Mouse (Mus musculus): ENCODE results near the gene Zmiz1. TPM values are rescaled to one million over a fixed set of nuclear protein-coding genes. Genes with fewer than 3 reads are reported as not detected.

Zmiz1 gene
- polyA plus RNA-seq, 1 experiment from 2014 or later: 37.0 TPM

DNA sequence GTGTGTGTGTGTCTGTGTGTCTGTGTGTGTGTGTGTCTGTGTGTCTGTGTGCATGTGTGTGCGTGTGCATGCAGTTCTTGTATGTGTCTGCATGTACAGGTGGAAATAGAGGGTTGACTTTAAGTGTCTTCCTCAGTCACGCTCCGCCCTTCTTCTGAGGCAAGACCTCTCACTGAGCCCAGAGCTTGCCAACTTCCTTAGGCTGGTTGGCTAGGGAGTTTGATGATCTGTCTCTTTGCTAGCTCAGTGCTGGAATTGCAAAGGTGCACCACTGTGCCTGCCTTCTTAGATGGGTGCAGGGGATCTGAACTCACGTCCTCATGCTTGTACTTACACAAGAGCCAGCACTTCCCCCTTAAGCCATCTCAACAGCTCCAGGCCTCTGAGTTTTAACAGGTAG lies 84.1 kb downstream of the Zmiz1 start:
- Histone ChIP-seq H3K27ac (ENCODE audit: low read depth, low read length) (no peak overlapping the region), H3K4me2 (ENCODE audit: low read length) (no peak overlapping the region), H3K27me3 (replicated peaks; ENCODE audit: control insufficient read depth, insufficient read depth, low read length) (no peaks in the 10 kb centered on the region), H3K36me3 (ENCODE audit: control insufficient read depth, insufficient read depth, low read length) (peaks cover 80% of the 10 kb centered on the region), H3K9me3 (replicated peaks; ENCODE audit: control insufficient read depth, low read length) (no peaks in the 10 kb centered on the region), H3K4me1 (ENCODE audit: control insufficient read depth, insufficient read depth, low read length) (0 out of 2 replicates have a peak, but pooled peaks cover 11% of the 10 kb centered on the region), H3K9ac (ENCODE audit: low read length) (no peak overlapping the region), H3K4me3 (ENCODE audit: low read depth, low read length) (no peak overlapping the region)
- no peak for DNase-seq (ENCODE audit: low spot score)
- ATAC-seq: no peak
- WGBS: 94% methylated on average over 4 of the region's 4 CpGs

DNA sequence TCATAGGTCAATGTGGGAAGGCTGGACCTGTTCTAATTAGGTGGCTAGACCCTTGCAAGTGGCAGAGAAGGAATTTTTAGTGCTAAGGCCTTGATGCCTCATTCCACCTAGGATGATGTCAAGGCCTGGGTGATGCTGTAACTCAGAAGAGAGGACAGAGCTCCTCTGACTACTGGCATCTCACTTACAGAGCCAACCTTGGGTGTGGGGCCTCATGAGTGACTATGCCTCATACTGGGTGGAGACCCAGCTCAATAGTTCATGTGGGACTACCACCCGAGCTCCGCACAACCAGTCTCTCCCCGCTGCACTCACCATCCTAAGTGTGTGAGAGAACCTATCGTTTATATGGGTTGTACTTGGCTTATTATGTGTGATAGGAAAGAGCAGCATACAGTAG lies 84.9 kb downstream of the Zmiz1 start:
- H3K4me2 ChIP-seq (ENCODE audit: low read length): no peak overlapping the region
- H3K36me3 ChIP-seq (ENCODE audit: control insufficient read depth, insufficient read depth, low read length): peaks cover 83% of the 10 kb centered on the region
- 91% methylated on average over 4 of the region's 4 CpGs for WGBS
- ATAC-seq (no peak), DNase-seq (ENCODE audit: low spot score) (no peak)
- no peak overlapping the region for H3K4me3 ChIP-seq (ENCODE audit: low read depth, low read length)
- H3K4me1 ChIP-seq (ENCODE audit: control insufficient read depth, insufficient read depth, low read length): peaks cover 19% of the 10 kb centered on the region; the same call in 1 of the 2 replicates
- no peak overlapping the region for H3K27ac ChIP-seq (ENCODE audit: low read depth, low read length)
- H3K9ac ChIP-seq (ENCODE audit: low read length): no peak overlapping the region
- no peaks in the 10 kb centered on the region for H3K9me3 ChIP-seq (replicated peaks; ENCODE audit: control insufficient read depth, low read length)
- no peaks in the 10 kb centered on the region for H3K27me3 ChIP-seq (replicated peaks; ENCODE audit: control insufficient read depth, insufficient read depth, low read length)

DNA sequence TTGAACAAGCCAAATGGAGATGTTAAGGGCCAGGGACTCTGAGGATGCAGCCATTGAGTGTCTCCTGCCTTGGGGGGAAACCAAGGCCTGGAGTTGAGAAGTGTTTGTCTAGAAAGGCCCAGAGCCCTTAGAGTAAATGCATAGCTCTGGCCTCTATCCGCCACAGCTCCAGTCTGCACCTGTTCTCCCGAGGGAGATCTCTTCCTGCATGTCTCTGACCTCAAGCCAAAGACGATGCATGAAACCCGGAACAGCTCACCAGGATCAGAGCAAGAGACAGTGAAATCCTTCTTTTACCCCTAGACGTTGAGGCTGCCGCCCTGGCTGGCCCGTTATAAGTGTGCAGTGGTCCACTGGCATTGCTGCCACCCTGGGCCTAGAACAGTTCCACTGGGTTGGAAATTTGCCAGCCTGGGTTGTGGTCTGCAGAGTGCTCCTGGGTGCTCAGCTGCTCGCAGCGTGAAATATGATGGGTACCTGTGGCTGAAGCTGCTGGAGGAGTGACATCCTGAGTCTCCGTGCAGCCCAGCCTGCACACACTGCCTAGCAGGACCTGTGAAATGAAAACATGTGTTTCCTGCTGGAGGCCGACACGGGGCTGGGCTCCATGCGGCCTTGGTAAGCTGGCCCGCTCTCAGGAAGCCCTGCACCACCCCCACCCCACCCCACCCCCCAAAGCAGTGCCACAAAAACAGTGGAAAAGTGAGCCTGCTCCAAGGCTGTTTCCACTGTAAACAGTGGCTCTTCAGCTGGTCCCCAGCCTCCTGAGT lies 88.1 kb downstream of the Zmiz1 start:
- Histone ChIP-seq H3K9ac (ENCODE audit: low read length) (no peak overlapping the region), H3K4me1 (ENCODE audit: control insufficient read depth, insufficient read depth, low read length) (peaks cover 46% of the 10 kb centered on the region)

DNA sequence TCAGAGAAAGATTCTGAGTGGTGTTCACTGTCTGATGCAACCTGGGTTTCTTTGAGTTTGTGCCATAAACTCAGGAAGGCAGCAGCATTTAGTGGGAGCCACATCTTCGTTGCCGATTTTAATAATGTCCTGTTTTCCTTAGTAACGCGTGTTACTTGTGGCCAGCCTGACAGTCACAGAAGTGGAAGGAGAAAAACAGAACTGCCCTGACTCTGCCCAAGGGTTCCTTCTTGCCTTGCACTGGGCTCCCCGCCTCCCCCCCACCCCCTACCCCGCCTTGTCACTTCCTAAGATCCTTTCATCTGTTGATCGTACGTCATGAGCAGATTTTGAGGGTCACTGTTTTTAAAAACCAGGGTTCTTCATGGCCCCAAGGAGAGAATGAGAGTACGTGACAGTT lies 88.9 kb downstream of the Zmiz1 start:
- DNase-seq (ENCODE audit: low spot score) (no peak), ATAC-seq (no peak)
- peaks cover 46% of the 10 kb centered on the region for H3K4me1 ChIP-seq (ENCODE audit: control insufficient read depth, insufficient read depth, low read length)
- H3K27me3 ChIP-seq (replicated peaks; ENCODE audit: control insufficient read depth, insufficient read depth, low read length): no peaks in the 10 kb centered on the region
- H3K36me3 ChIP-seq (ENCODE audit: control insufficient read depth, insufficient read depth, low read length): peaks cover 54% of the 10 kb centered on the region
- WGBS: 83% methylated on average over 9 of the region's 9 CpGs
- no peak overlapping the region for H3K4me3 ChIP-seq (ENCODE audit: low read depth, low read length)
- no peak overlapping the region for H3K9ac ChIP-seq (ENCODE audit: low read length)
- H3K9me3 ChIP-seq (replicated peaks; ENCODE audit: control insufficient read depth, low read length): no peaks in the 10 kb centered on the region
- no peak overlapping the region for H3K4me2 ChIP-seq (ENCODE audit: low read length)
- H3K27ac ChIP-seq (ENCODE audit: low read depth, low read length): peak overlapping the region; percentile 76; the same call in 1 of the 2 replicates

More for the DNA sequence above, 88.1 kb downstream of the Zmiz1 start:
- no peak overlapping the region for H3K4me2 ChIP-seq (ENCODE audit: low read length)
- H3K4me3 ChIP-seq (ENCODE audit: low read depth, low read length): no peak overlapping the region
- no peaks in the 10 kb centered on the region for H3K27me3 ChIP-seq (replicated peaks; ENCODE audit: control insufficient read depth, insufficient read depth, low read length)
- DNase-seq (ENCODE audit: low spot score) (no peak), ATAC-seq (no peak)
- H3K9me3 ChIP-seq (replicated peaks; ENCODE audit: control insufficient read depth, low read length): no peaks in the 10 kb centered on the region
- peak overlapping the region; percentile 15; the same call in 1 of the 2 replicates for H3K27ac ChIP-seq (ENCODE audit: low read depth, low read length)
- peaks cover 59% of the 10 kb centered on the region for H3K36me3 ChIP-seq (ENCODE audit: control insufficient read depth, insufficient read depth, low read length)
- WGBS: 70% methylated on average over 14 of the region's 14 CpGs

DNA sequence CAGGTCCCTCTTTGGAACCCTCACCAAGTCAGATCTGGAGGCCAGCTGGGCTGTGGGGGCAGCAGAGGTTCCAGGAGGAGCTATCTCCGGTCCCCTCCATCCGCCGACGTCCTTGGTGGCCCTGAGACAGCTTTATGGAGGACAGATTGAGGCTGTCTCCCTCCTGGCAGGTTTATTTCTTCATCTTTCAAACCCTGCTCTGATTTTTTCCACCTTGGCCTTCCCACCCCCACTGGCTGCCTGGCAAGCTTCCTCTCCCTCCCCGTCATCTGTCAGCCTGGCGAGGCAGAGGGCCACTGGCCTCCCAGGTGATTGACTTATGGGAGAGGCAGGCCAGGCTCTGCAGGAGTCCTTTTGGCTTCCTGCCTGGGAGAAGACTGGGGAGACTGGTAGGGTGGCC lies 89.7 kb downstream of the Zmiz1 start:
- Histone ChIP-seq H3K9me3 (replicated peaks; ENCODE audit: control insufficient read depth, low read length) (no peaks in the 10 kb centered on the region), H3K27me3 (replicated peaks; ENCODE audit: control insufficient read depth, insufficient read depth, low read length) (no peaks in the 10 kb centered on the region), H3K4me1 (ENCODE audit: control insufficient read depth, insufficient read depth, low read length) (peaks cover 46% of the 10 kb centered on the region), H3K4me2 (ENCODE audit: low read length) (no peak overlapping the region), H3K36me3 (ENCODE audit: control insufficient read depth, insufficient read depth, low read length) (peaks cover 52% of the 10 kb centered on the region), H3K9ac (ENCODE audit: low read length) (no peak overlapping the region), H3K27ac (ENCODE audit: low read depth, low read length) (peak overlapping the region; percentile 76), H3K4me3 (ENCODE audit: low read depth, low read length) (no peak overlapping the region)
- ATAC-seq (no peak), DNase-seq (ENCODE audit: low spot score) (no peak)
- WGBS: 64% methylated on average over 6 of the region's 6 CpGs

DNA sequence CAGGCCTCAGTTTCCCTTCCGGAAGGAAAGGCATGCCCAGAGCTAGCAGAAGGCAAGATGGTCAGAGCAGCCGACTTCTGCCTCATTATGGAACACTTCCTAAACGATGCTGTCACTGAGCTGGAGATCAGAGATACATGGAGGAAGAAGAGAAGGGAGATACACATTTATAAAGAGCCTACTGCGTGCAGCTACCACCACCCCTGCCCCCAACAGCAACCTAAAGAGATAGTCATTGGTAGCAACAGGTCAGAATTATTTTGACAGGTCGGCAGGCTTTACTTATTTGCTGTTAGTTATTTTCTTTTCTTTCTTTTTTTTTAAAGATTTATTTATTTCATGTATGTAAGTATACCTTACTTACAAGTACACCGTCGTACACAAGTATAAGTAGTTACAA lies 90.1 kb downstream of the Zmiz1 start:
- Histone ChIP-seq H3K27ac (ENCODE audit: low read depth, low read length) (peak overlapping the region; percentile 76; the same call in 1 of the 2 replicates), H3K4me2 (ENCODE audit: low read length) (no peak overlapping the region), H3K4me3 (ENCODE audit: low read depth, low read length) (no peak overlapping the region), H3K9ac (ENCODE audit: low read length) (no peak overlapping the region), H3K36me3 (ENCODE audit: control insufficient read depth, insufficient read depth, low read length) (peaks cover 53% of the 10 kb centered on the region), H3K4me1 (ENCODE audit: control insufficient read depth, insufficient read depth, low read length) (peaks cover 46% of the 10 kb centered on the region), H3K27me3 (replicated peaks; ENCODE audit: control insufficient read depth, insufficient read depth, low read length) (no peaks in the 10 kb centered on the region), H3K9me3 (replicated peaks; ENCODE audit: control insufficient read depth, low read length) (no peaks in the 10 kb centered on the region)
- DNase-seq (ENCODE audit: low spot score) (no peak), ATAC-seq (no peak)
- WGBS: 91% methylated on average over 7 of the region's 7 CpGs

DNA sequence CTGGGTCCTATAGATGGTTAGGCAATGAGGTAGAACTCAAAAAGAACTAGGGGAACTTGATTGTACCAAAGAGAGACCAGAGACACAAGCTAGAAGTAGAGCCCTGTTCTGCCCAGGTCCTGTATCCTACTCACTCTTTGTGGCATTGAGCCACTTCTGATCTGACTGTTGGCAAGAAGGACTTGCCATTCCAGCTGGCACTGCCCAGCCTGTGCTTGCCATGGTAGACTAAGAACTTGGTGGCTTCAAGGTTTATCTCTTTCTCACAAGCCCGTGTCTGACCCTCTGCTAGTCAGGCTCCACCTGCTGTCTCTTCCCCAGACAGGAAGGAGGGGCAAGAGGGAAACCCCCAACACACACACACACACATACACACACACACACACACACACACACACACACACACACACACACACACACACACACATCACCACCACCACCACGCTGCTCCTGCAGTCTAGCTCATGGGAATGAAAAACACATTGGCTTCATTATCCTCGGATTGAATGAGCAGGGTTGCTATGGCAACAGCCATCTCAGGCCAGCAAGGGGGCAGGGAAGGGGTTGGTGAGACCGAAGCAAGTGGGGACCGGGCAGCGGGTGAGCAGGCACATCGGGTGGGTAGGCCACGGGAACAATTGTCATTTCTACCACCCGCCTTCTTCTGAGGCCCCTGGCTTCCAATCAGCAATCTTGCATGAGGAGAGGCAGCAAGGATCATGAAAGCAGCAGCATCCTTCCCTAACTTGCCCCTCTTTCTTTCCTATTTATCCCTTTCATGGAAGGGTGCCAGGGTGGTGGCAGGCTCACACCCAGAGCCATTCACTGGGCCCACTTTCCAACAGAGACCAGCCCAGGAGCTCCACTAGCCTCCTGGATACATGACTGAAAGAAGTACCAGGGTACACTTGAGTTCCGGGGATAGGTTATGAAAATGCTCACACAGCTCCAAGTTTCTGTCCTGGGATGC lies 91.2 kb downstream of the Zmiz1 start:
- 8% methylated on average over 10 of the region's 10 CpGs for WGBS
- H3K36me3 ChIP-seq (ENCODE audit: control insufficient read depth, insufficient read depth, low read length): peaks cover 45% of the 10 kb centered on the region
- peak; percentile 93 for DNase-seq (ENCODE audit: low spot score)
- H3K4me1 ChIP-seq (ENCODE audit: control insufficient read depth, insufficient read depth, low read length): peaks cover 54% of the 10 kb centered on the region
- no peaks in the 10 kb centered on the region for H3K27me3 ChIP-seq (replicated peaks; ENCODE audit: control insufficient read depth, insufficient read depth, low read length)
- H3K4me3 ChIP-seq (ENCODE audit: low read depth, low read length): no peak overlapping the region
- no peaks in the 10 kb centered on the region for H3K9me3 ChIP-seq (replicated peaks; ENCODE audit: control insufficient read depth, low read length)
- H3K27ac ChIP-seq (ENCODE audit: low read depth, low read length): peak overlapping the region; percentile 88
- H3K9ac ChIP-seq (ENCODE audit: low read length): no peak overlapping the region
- ATAC-seq: peak; percentile 83
- 0 out of 2 replicates have a peak overlapping the region, but pooled peaks have one; percentile 8 for H3K4me2 ChIP-seq (ENCODE audit: low read length)

DNA sequence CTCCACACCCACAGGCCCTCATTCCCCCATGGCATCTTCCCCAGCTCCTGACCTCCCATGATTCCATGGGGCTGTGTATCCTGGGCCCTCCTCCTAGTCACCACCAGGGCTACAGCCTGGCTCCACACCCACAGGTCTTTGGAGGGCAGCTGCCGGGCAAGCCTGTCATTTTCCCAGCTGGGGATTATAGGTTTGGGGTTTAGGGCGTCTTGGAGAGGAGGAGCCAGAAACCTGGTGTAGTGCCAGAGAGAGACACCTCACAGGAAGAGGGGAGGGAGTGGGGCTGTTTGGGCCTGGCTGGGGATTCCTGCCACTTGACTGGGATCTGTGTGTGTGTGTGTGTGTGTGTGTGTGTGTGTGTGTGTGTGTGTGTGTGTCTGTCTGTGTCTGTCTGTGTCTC lies 92.7 kb downstream of the Zmiz1 start:
- Histone ChIP-seq H3K4me3 (ENCODE audit: low read depth, low read length) (no peak overlapping the region), H3K9me3 (replicated peaks; ENCODE audit: control insufficient read depth, low read length) (no peaks in the 10 kb centered on the region), H3K4me1 (ENCODE audit: control insufficient read depth, insufficient read depth, low read length) (peaks cover 66% of the 10 kb centered on the region), H3K36me3 (ENCODE audit: control insufficient read depth, insufficient read depth, low read length) (peaks cover 29% of the 10 kb centered on the region), H3K4me2 (ENCODE audit: low read length) (no peak overlapping the region), H3K27me3 (replicated peaks; ENCODE audit: control insufficient read depth, insufficient read depth, low read length) (no peaks in the 10 kb centered on the region), H3K27ac (ENCODE audit: low read depth, low read length) (0 out of 2 replicates have a peak overlapping the region, but pooled peaks have one; percentile 88), H3K9ac (ENCODE audit: low read length) (no peak overlapping the region)
- 15% methylated on average over 2 of the region's 2 CpGs for WGBS
- no peak for ATAC-seq
- peak; percentile 58 for DNase-seq (ENCODE audit: low spot score)

Data from forebrain, embryonic 14.5 days (tissue).